In genomic region chr15:102278726-102279091, GRCm38 (mm10) we compare ENCODE assay signal across 8 mouse cellular contexts. TPM values are rescaled to one million over a fixed set of nuclear protein-coding genes. Genes with fewer than 3 reads are reported as not detected.
DNase-seq lines count a peak whose midpoint lies in the region; ATAC-seq and TF ChIP-seq lines count a peak whose summit lies in the region.

No protein-coding gene starts in this region.

- WGBS in lung, adult 2 months, result 34% methylated on average over 7 of the region's 7 CpGs
- WGBS in embryonic facial prominence, embryonic 12.5 days, result 28% methylated on average over 7 of the region's 7 CpGs
- WGBS in intestine, embryonic 14.5 days, result 27% methylated on average over 7 of the region's 7 CpGs
- 33% methylated on average over 7 of the region's 7 CpGs for WGBS in neural tube, embryonic 12.5 days

- TF ChIP-seq CTCF in lung, adult 2 months (IDR thresholded peaks at IDR 0.05; ENCODE audit: insufficient read depth, low read length), result no peak

- H3K9me3 ChIP-seq in embryonic facial prominence, embryonic 12.5 days, result no peaks in the 10 kb centered on the region
- no peaks in the 10 kb centered on the region for H3K9me3 ChIP-seq in intestine, embryonic 14.5 days (ENCODE audit: control insufficient read depth, low read length)
- no peaks in the 10 kb centered on the region for H3K9me3 ChIP-seq in neural tube, embryonic 12.5 days

- H3K27me3 ChIP-seq in embryonic facial prominence, embryonic 12.5 days, result no peaks in the 10 kb centered on the region
- no peaks in the 10 kb centered on the region for H3K27me3 ChIP-seq in intestine, embryonic 14.5 days (replicated peaks; ENCODE audit: control insufficient read depth, insufficient read depth, low read length)
- H3K27me3 ChIP-seq in neural tube, embryonic 12.5 days (replicated peaks), result no peaks in the 10 kb centered on the region

- H3K27ac ChIP-seq in embryonic facial prominence, embryonic 12.5 days, result peak overlapping the region; percentile 80
- peak overlapping the region; percentile 62; the same call in 1 of the 2 replicates for H3K27ac ChIP-seq in intestine, embryonic 14.5 days (ENCODE audit: low read depth)
- H3K27ac ChIP-seq in neural tube, embryonic 12.5 days, result peak overlapping the region; percentile 53; the same call in 1 of the 2 replicates

- H3K4me3 ChIP-seq in lung, adult 2 months (replicated peaks; ENCODE audit: extremely low read depth, low read depth, low read length), result peak overlapping the region; percentile 77
- H3K4me3 ChIP-seq in embryonic facial prominence, embryonic 12.5 days, result peak overlapping the region; percentile 75
- peak overlapping the region; percentile 76 for H3K4me3 ChIP-seq in intestine, embryonic 14.5 days (ENCODE audit: low read depth, low read length)
- H3K4me3 ChIP-seq in neural tube, embryonic 12.5 days, result peak overlapping the region; percentile 86

- peaks cover 2% of the 10 kb centered on the region; the same call in 1 of the 2 replicates for H3K4me1 ChIP-seq in lung, adult 2 months (ENCODE audit: control insufficient read depth, insufficient read depth, low read length)
- H3K4me1 ChIP-seq in embryonic facial prominence, embryonic 12.5 days, result peaks cover 9% of the 10 kb centered on the region
- peaks cover 10% of the 10 kb centered on the region for H3K4me1 ChIP-seq in intestine, embryonic 14.5 days (replicated peaks; ENCODE audit: control insufficient read depth, insufficient read depth, low read length)
- peaks cover 14% of the 10 kb centered on the region for H3K4me1 ChIP-seq in neural tube, embryonic 12.5 days

- H3K4me2 ChIP-seq in embryonic facial prominence, embryonic 12.5 days (replicated peaks), result peak overlapping the region; percentile 70
- peak overlapping the region; percentile 82 for H3K4me2 ChIP-seq in intestine, embryonic 14.5 days (ENCODE audit: low read length)
- H3K4me2 ChIP-seq in neural tube, embryonic 12.5 days (replicated peaks), result peak overlapping the region; percentile 96

- no peak for TF ChIP-seq POLR2A in lung, adult 2 months (IDR thresholded peaks at IDR 0.05; ENCODE audit: borderline replicate concordance, extremely low read depth, low read depth, low read length)

- H3K9ac ChIP-seq in embryonic facial prominence, embryonic 12.5 days, result peak overlapping the region; percentile 66
- peak overlapping the region; percentile 60 for H3K9ac ChIP-seq in intestine, embryonic 14.5 days (ENCODE audit: low read length)
- H3K9ac ChIP-seq in neural tube, embryonic 12.5 days, result peak overlapping the region; percentile 74

- no peak; the same call in 1 of the 2 replicates for ATAC-seq in embryonic facial prominence, embryonic 12.5 days (ENCODE audit: insufficient number of reproducible peaks, insufficient read depth, low FRiP score, low TSS enrichment)
- peak; percentile 4; the same call in 1 of the 2 replicates for ATAC-seq in intestine, embryonic 14.5 days (replicated peaks; ENCODE audit: low FRiP score, low TSS enrichment, low read depth)
- 0 out of 2 replicates have a peak, but pooled peaks have one; percentile 11 for ATAC-seq in neural tube, embryonic 12.5 days (ENCODE audit: low FRiP score, low read depth)

- H3K36me3 ChIP-seq in embryonic facial prominence, embryonic 12.5 days, result peaks cover 20% of the 10 kb centered on the region
- peaks cover 20% of the 10 kb centered on the region for H3K36me3 ChIP-seq in intestine, embryonic 14.5 days (ENCODE audit: control insufficient read depth, insufficient read depth, low read length)
- H3K36me3 ChIP-seq in neural tube, embryonic 12.5 days, result peaks cover 25% of the 10 kb centered on the region

- no peak for DNase-seq in lung, adult 2 months
- no peak for DNase-seq in lung, postnatal 10 days
- peak; percentile 59 for DNase-seq in intestine, embryonic 14.5 days (ENCODE audit: low spot score)
- no peak for DNase-seq in c-Kit-positive CD71-positive TER-119-positive erythroid progenitor cells, embryonic 14.5 days (ENCODE audit: low spot score)
- DNase-seq in urinary bladder, postnatal 10 days (ENCODE audit: low spot score), result no peak
- DNase-seq in kidney, adult 18-20 months, result no peak

RNA-seq across cellular contexts. Expression of gene Mfsd5, which starts 0.5 kb away (rescaled TPM):
- 95.4 and 97.1 TPM in 2 replicates for polyA plus RNA-seq in lung, adult 2 months (2012; rRNA removed)
- 57.9 and 60.1 TPM in 2 replicates for polyA plus RNA-seq in embryonic facial prominence, embryonic 12.5 days (2016; fragmentation: Nextera tagmentation; extraction: Ambion mirVana)
- polyA plus RNA-seq in intestine, embryonic 14.5 days (2014; fragmentation: Nextera tagmentation; extraction: Ambion mirVana), result 65.3 and 67.1 TPM in 2 replicates
- polyA plus RNA-seq in neural tube, embryonic 12.5 days (2016; fragmentation: Nextera tagmentation; extraction: Ambion mirVana), result 53.2 and 56.4 TPM in 2 replicates

RNA-seq across cellular contexts. Expression of gene Gm9918, which starts 8.3 kb away (rescaled TPM):
- 0.31 and 0.60 TPM in 2 replicates for polyA plus RNA-seq in lung, adult 2 months (2012; rRNA removed)
- polyA plus RNA-seq in embryonic facial prominence, embryonic 12.5 days (2016; fragmentation: Nextera tagmentation; extraction: Ambion mirVana), result 0.99 and 1.1 TPM in 2 replicates
- 0.11 and 0.19 TPM in 2 replicates for polyA plus RNA-seq in intestine, embryonic 14.5 days (2014; fragmentation: Nextera tagmentation; extraction: Ambion mirVana)
- polyA plus RNA-seq in neural tube, embryonic 12.5 days (2016; fragmentation: Nextera tagmentation; extraction: Ambion mirVana), result 0.09 and 0.23 TPM in 2 replicates

RNA-seq across cellular contexts. Expression of gene Espl1, which starts 17.4 kb away (rescaled TPM):
- polyA plus RNA-seq in lung, adult 2 months (2012; rRNA removed), result 2.4 and 3.8 TPM in 2 replicates
- polyA plus RNA-seq in embryonic facial prominence, embryonic 12.5 days (2016; fragmentation: Nextera tagmentation; extraction: Ambion mirVana), result 36.1 and 37.1 TPM in 2 replicates
- polyA plus RNA-seq in intestine, embryonic 14.5 days (2014; fragmentation: Nextera tagmentation; extraction: Ambion mirVana), result 28.0 and 33.0 TPM in 2 replicates
- 22.5 and 25.4 TPM in 2 replicates for polyA plus RNA-seq in neural tube, embryonic 12.5 days (2016; fragmentation: Nextera tagmentation; extraction: Ambion mirVana)

RNA-seq across cellular contexts. Expression of gene Rarg, which starts 21.4 kb away (rescaled TPM):
- polyA plus RNA-seq in lung, adult 2 months (2012; rRNA removed), result 75.1 and 93.9 TPM in 2 replicates
- 121 and 123 TPM in 2 replicates for polyA plus RNA-seq in embryonic facial prominence, embryonic 12.5 days (2016; fragmentation: Nextera tagmentation; extraction: Ambion mirVana)
- 16.4 and 17.1 TPM in 2 replicates for polyA plus RNA-seq in intestine, embryonic 14.5 days (2014; fragmentation: Nextera tagmentation; extraction: Ambion mirVana)
- 15.4 and 18.7 TPM in 2 replicates for polyA plus RNA-seq in neural tube, embryonic 12.5 days (2016; fragmentation: Nextera tagmentation; extraction: Ambion mirVana)

RNA-seq across cellular contexts. Expression of gene Itgb7, which starts 47.0 kb away (rescaled TPM):
- 22.0 and 32.4 TPM in 2 replicates for polyA plus RNA-seq in lung, adult 2 months (2012; rRNA removed)
- polyA plus RNA-seq in embryonic facial prominence, embryonic 12.5 days (2016; fragmentation: Nextera tagmentation; extraction: Ambion mirVana), result 1.9 and 2.6 TPM in 2 replicates
- polyA plus RNA-seq in intestine, embryonic 14.5 days (2014; fragmentation: Nextera tagmentation; extraction: Ambion mirVana), result 13.3 and 13.5 TPM in 2 replicates
- polyA plus RNA-seq in neural tube, embryonic 12.5 days (2016; fragmentation: Nextera tagmentation; extraction: Ambion mirVana), result 0.29 and 0.79 TPM in 2 replicates
